Mouse (Mus musculus) stomach, embryonic 14.5 days (tissue): ENCODE results near the gene Il13ra1. TPM values are rescaled to one million over a fixed set of nuclear protein-coding genes. Genes with fewer than 3 reads are reported as not detected.

Experiments used
- polyA plus RNA-seq: library from polyadenylated mRNA; unstranded; fragments of >200 nt; fragmentation: Nextera tagmentation; extraction: Ambion mirVana; gene quantifications from 2 replicates; pipeline ENCODE4 v1.2.1, GENCODE M21; 2014

Il13ra1 gene
- polyA plus RNA-seq, 1 experiment from 2014 or later, result 30.6 TPM

Other genes with a start within 250 kb of the Il13ra1 start
- 24.4 and 24.9 TPM in 2 replicates for gene Dock11, start 223.3 kb upstream of the Il13ra1 start, polyA plus RNA-seq
- 21.7 and 26.4 TPM in 2 replicates for gene Zcchc12, start 83.8 kb downstream of the Il13ra1 start, polyA plus RNA-seq
- gene Lonrf3, start 216.2 kb downstream of the Il13ra1 start, polyA plus RNA-seq, result 0.46 and 0.74 TPM in 2 replicates